8 mouse cellular contexts compared by ENCODE assay signal in the genomic region with DNA sequence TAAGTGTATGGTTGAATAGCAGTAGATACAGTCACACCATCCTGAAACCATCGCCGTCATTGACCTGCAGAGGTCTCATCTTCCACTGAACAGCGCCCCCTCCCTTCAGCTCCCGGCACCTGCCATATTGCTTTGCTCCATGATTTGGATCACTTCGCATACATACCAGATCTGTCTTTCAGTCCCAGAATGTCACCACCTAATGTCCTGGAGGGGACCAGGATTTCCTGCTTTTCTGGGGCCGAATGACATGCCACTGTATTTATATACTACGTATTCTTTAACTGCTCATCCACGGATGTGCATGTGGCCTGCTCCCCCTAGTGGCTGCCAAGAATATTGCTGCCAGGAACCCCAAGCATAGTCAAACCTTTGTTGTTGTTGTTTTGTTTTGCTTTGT. TPM values are rescaled to one million over a fixed set of nuclear protein-coding genes. Genes with fewer than 3 reads are reported as not detected.
A peak's percentile ranks its signal among the peaks of the same experiment; 100 is the strongest.
DNase-seq lines count a peak whose midpoint lies in the region; ATAC-seq and TF ChIP-seq lines count a peak whose summit lies in the region.

No protein-coding gene starts in this region.

- H3K27me3 ChIP-seq in forebrain, embryonic 10.5 days (ENCODE audit: poor library complexity, severe bottlenecking): no peaks in the 10 kb centered on the region
- H3K27me3 ChIP-seq in heart, postnatal 0 days (ENCODE audit: control insufficient read depth, insufficient read depth, low read length): no peaks in the 10 kb centered on the region
- no peaks in the 10 kb centered on the region for H3K27me3 ChIP-seq in liver, embryonic 15.5 days
- no peaks in the 10 kb centered on the region for H3K27me3 ChIP-seq in neural tube, embryonic 11.5 days (ENCODE audit: control insufficient read depth, insufficient read depth, low read length)
- no peaks in the 10 kb centered on the region for H3K27me3 ChIP-seq in testis, adult 2 months (ENCODE audit: control insufficient read depth, insufficient read depth, low read length)

- TF ChIP-seq CTCF in heart, postnatal 0 days (IDR thresholded peaks at IDR 0.05; ENCODE audit: low read depth): peak; percentile 86
- TF ChIP-seq CTCF in testis, adult 2 months (IDR thresholded peaks at IDR 0.05; ENCODE audit: control insufficient read depth, insufficient read depth, insufficient replicate concordance, low read depth, low read length): peak; percentile 71

- no peak overlapping the region for H3K9ac ChIP-seq in heart, postnatal 0 days (replicated peaks; ENCODE audit: low read depth, low read length)
- no peak overlapping the region for H3K9ac ChIP-seq in liver, embryonic 15.5 days
- no peak overlapping the region for H3K9ac ChIP-seq in neural tube, embryonic 11.5 days (ENCODE audit: low read length)

- TF ChIP-seq EP300 in heart, postnatal 0 days (IDR thresholded peaks at IDR 0.05; ENCODE audit: low read depth): no peak

- H3K4me3 ChIP-seq in forebrain, embryonic 10.5 days: peak overlapping the region; percentile 46
- H3K4me3 ChIP-seq in heart, postnatal 0 days (ENCODE audit: low read depth, low read length): peak overlapping the region; percentile 37
- peak overlapping the region; percentile 37 for H3K4me3 ChIP-seq in liver, embryonic 15.5 days (replicated peaks)
- H3K4me3 ChIP-seq in neural tube, embryonic 11.5 days (ENCODE audit: low read depth, low read length): peak overlapping the region; percentile 23; the same call in 1 of the 2 replicates
- no peak overlapping the region; the same call in 1 of the 2 replicates for H3K4me3 ChIP-seq in testis, adult 2 months (ENCODE audit: control insufficient read depth, low read depth, low read length)

- TF ChIP-seq POLR2A in testis, adult 2 months (IDR thresholded peaks at IDR 0.05; ENCODE audit: control insufficient read depth, low read depth, low read length): no peak

- no peaks in the 10 kb centered on the region for H3K9me3 ChIP-seq in forebrain, embryonic 10.5 days
- H3K9me3 ChIP-seq in heart, postnatal 0 days (replicated peaks; ENCODE audit: control insufficient read depth, low read length): no peaks in the 10 kb centered on the region
- no peaks in the 10 kb centered on the region for H3K9me3 ChIP-seq in liver, embryonic 15.5 days (replicated peaks)
- no peaks in the 10 kb centered on the region for H3K9me3 ChIP-seq in neural tube, embryonic 11.5 days (ENCODE audit: control insufficient read depth, low read length)

- peak; percentile 68 for ATAC-seq in heart, postnatal 0 days (ENCODE audit: insufficient read depth, low read depth)
- no peak for ATAC-seq in liver, embryonic 15.5 days (ENCODE audit: insufficient read depth)
- 0 out of 2 replicates have a peak, but pooled peaks have one; percentile 38 for ATAC-seq in neural tube, embryonic 11.5 days (ENCODE audit: insufficient read depth, low FRiP score, low TSS enrichment)

- peaks cover under 1% of the 10 kb centered on the region for H3K36me3 ChIP-seq in forebrain, embryonic 10.5 days (replicated peaks)
- no peaks in the 10 kb centered on the region for H3K36me3 ChIP-seq in heart, postnatal 0 days (replicated peaks; ENCODE audit: control insufficient read depth, insufficient read depth, low read length)
- H3K36me3 ChIP-seq in liver, embryonic 15.5 days (replicated peaks): no peaks in the 10 kb centered on the region
- no peaks in the 10 kb centered on the region for H3K36me3 ChIP-seq in neural tube, embryonic 11.5 days (ENCODE audit: control insufficient read depth, insufficient read depth, low read length)
- no peaks in the 10 kb centered on the region for H3K36me3 ChIP-seq in testis, adult 2 months (ENCODE audit: control insufficient read depth, insufficient read depth, low read length)

- 7% methylated on average over 8 of the region's 8 CpGs for WGBS in forebrain, embryonic 10.5 days
- whole genome bisulfite sequencing in heart, postnatal 0 days: 3% methylated on average over 8 of the region's 8 CpGs
- 5% methylated on average over 8 of the region's 8 CpGs for WGBS in liver, embryonic 15.5 days (ENCODE audit: insufficient replicate concordance)
- 7% methylated on average over 8 of the region's 8 CpGs for WGBS in neural tube, embryonic 11.5 days

- no peak overlapping the region for H3K27ac ChIP-seq in forebrain, embryonic 10.5 days
- H3K27ac ChIP-seq in heart, postnatal 0 days (ENCODE audit: low read depth): no peak overlapping the region
- no peak overlapping the region for H3K27ac ChIP-seq in liver, embryonic 15.5 days (replicated peaks)
- H3K27ac ChIP-seq in neural tube, embryonic 11.5 days (ENCODE audit: low read depth, low read length): no peak overlapping the region
- no peak overlapping the region for H3K27ac ChIP-seq in testis, adult 2 months (ENCODE audit: control insufficient read depth, insufficient read depth, low read depth, low read length)

- DNase-seq in CD8-positive naive resting alpha-beta T cell, adult 2 months (ENCODE audit: low read depth in 2 of 2, low spot score in 2 of 2): peak; percentile 59 to 78
- peak; percentile 51 for DNase-seq in c-Kit-positive CD71-negative TER-119-negative erythroid progenitor cells, embryonic 14.5 days (ENCODE audit: low read depth)
- DNase-seq in forebrain, embryonic 10.5 days (ENCODE audit: extremely low spot score, low spot score): peak; percentile 59
- peak; percentile 70 for DNase-seq in heart, postnatal 0 days (ENCODE audit: low spot score)
- DNase-seq in kidney, postnatal 4 days: peak; percentile 83 to 85
- peak; percentile 77 for DNase-seq in neural tube, embryonic 11.5 days (ENCODE audit: low spot score)

- H3K4me1 ChIP-seq in forebrain, embryonic 10.5 days: peaks cover 6% of the 10 kb centered on the region; the same call in 1 of the 2 replicates
- 0 out of 2 replicates have a peak, but pooled peaks cover 2% of the 10 kb centered on the region for H3K4me1 ChIP-seq in heart, postnatal 0 days (ENCODE audit: control insufficient read depth, insufficient read depth)
- 0 out of 2 replicates have a peak, but pooled peaks cover 2% of the 10 kb centered on the region for H3K4me1 ChIP-seq in liver, embryonic 15.5 days (replicated peaks)
- H3K4me1 ChIP-seq in neural tube, embryonic 11.5 days (ENCODE audit: control insufficient read depth, insufficient read depth, low read length): no peaks in the 10 kb centered on the region
- H3K4me1 ChIP-seq in testis, adult 2 months (ENCODE audit: control insufficient read depth, insufficient read depth, low read length): no peaks in the 10 kb centered on the region

- H3K4me2 ChIP-seq in heart, postnatal 0 days (ENCODE audit: low read depth, low read length): peak overlapping the region; percentile 56
- peak overlapping the region; percentile 62 for H3K4me2 ChIP-seq in liver, embryonic 15.5 days
- peak overlapping the region; percentile 41 for H3K4me2 ChIP-seq in neural tube, embryonic 11.5 days (ENCODE audit: low read depth)

RNA-seq across cellular contexts. Expression of a gene that starts 3.1 kb away (rescaled TPM):
- polyA plus RNA-seq in forebrain, embryonic 10.5 days (2016; fragmentation: Nextera tagmentation; extraction: Ambion mirVana): 0.07 and 0.10 TPM in 2 replicates
- 2.2 and 2.8 TPM in 2 replicates for total RNA-seq in heart, postnatal 0 days (2014; rRNA removed; ENCODE audit: low replicate concordance)
- 4.6 and 5.4 TPM in 2 replicates for polyA plus RNA-seq in heart, postnatal 0 days (2015; fragmentation: Nextera tagmentation; extraction: Ambion mirVana)
- 0.17 and 0.23 TPM in 2 replicates for polyA plus RNA-seq in liver, embryonic 15.5 days (2015; fragmentation: Nextera tagmentation; extraction: Ambion mirVana)
- polyA plus RNA-seq in neural tube, embryonic 11.5 days (2014; fragmentation: Nextera tagmentation; extraction: Ambion mirVana): not detected in 2 replicates
- 0.91 and 1.1 TPM in 2 replicates for polyA plus RNA-seq in testis, adult 2 months (2012; rRNA removed)

RNA-seq across cellular contexts. Expression of a gene that starts 13.3 kb away (rescaled TPM):
- 24.7 and 25.8 TPM in 2 replicates for polyA plus RNA-seq in forebrain, embryonic 10.5 days (2016; fragmentation: Nextera tagmentation; extraction: Ambion mirVana)
- total RNA-seq in heart, postnatal 0 days (2014; rRNA removed; ENCODE audit: low replicate concordance): 49.1 and 60.9 TPM in 2 replicates
- 29.2 and 29.3 TPM in 2 replicates for polyA plus RNA-seq in heart, postnatal 0 days (2015; fragmentation: Nextera tagmentation; extraction: Ambion mirVana)
- polyA plus RNA-seq in liver, embryonic 15.5 days (2015; fragmentation: Nextera tagmentation; extraction: Ambion mirVana): 10.2 and 10.7 TPM in 2 replicates
- 22.0 and 25.9 TPM in 2 replicates for polyA plus RNA-seq in neural tube, embryonic 11.5 days (2014; fragmentation: Nextera tagmentation; extraction: Ambion mirVana)
- polyA plus RNA-seq in testis, adult 2 months (2012; rRNA removed): 104 and 109 TPM in 2 replicates
